Mouse (Mus musculus): ENCODE data around the gene Hist2h2be. TPM values are rescaled to one million over a fixed set of nuclear protein-coding genes. Genes with fewer than 3 reads are reported as not detected.

The Hist2h2be gene
- polyA plus RNA-seq, 1 experiment from 2014 or later, result 11.5 TPM

GRCm38 (mm10) chr3:96251787-96252186 is 30.9 kb downstream of the Hist2h2be start:
- H3K4me3 ChIP-seq (ENCODE audit: low read depth, low read length), result no peak overlapping the region
- H3K9ac ChIP-seq (replicated peaks; ENCODE audit: low read length), result no peak overlapping the region
- WGBS, result 82% methylated on average over 3 of the region's 3 CpGs
- no peak for ATAC-seq (replicated peaks; ENCODE audit: insufficient number of reproducible peaks, low FRiP score, low TSS enrichment, low read depth)
- no peaks in the 10 kb centered on the region for H3K9me3 ChIP-seq (replicated peaks; ENCODE audit: control insufficient read depth, low read length)
- H3K27ac ChIP-seq (replicated peaks; ENCODE audit: low read depth, low read length), result no peak overlapping the region
- no peaks in the 10 kb centered on the region for H3K4me1 ChIP-seq (ENCODE audit: control insufficient read depth, insufficient read depth, low read length)
- no peak overlapping the region for H3K4me2 ChIP-seq (ENCODE audit: low read depth, low read length)
- no peaks in the 10 kb centered on the region for H3K36me3 ChIP-seq (replicated peaks; ENCODE audit: control insufficient read depth, insufficient read depth, low read depth, low read length)
- no peaks in the 10 kb centered on the region for H3K27me3 ChIP-seq (ENCODE audit: control insufficient read depth, insufficient read depth, low read length)
- no peak for DNase-seq (ENCODE audit: low spot score)

DNA sequence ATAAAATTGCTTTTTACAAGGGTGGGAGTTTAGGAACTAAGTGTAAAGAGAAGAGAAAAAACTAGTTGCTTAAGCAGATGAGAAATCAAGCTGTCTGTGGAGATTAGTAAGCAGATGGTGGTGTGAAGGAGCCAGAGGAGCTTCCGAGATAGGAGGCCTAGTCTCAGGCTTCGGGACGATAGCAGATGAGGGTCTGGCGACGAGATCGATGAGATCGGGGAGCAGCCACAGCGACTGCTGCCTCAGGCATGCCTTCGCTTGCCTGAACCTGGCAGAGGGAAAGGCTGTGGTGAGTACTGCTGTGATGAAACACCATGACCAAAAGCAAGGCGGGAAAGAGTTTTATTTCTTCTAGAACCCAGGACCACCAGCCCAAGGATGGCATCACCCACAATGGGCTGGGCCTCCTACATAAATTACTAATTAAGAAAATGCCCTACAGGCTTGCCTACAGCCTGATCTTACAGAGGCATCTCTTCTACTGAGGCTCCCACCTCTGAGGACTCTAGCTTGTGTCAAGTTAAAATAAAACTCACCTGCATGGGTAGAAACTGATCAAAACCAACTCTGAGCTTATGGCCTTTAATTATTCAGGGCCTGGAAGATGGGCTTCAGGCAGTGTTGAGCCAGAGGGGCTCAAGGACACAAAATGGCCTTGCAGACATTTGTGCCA is 33.9 kb downstream of the Hist2h2be start:
- no peaks in the 10 kb centered on the region for H3K27me3 ChIP-seq (ENCODE audit: control insufficient read depth, insufficient read depth, low read length)
- H3K36me3 ChIP-seq (replicated peaks; ENCODE audit: control insufficient read depth, insufficient read depth, low read depth, low read length), result no peaks in the 10 kb centered on the region
- H3K9ac ChIP-seq (replicated peaks; ENCODE audit: low read length), result no peak overlapping the region
- no peaks in the 10 kb centered on the region for H3K9me3 ChIP-seq (replicated peaks; ENCODE audit: control insufficient read depth, low read length)
- ATAC-seq (replicated peaks; ENCODE audit: insufficient number of reproducible peaks, low FRiP score, low TSS enrichment, low read depth) (no peak), DNase-seq (ENCODE audit: low spot score) (peak; percentile 49)
- WGBS, result 55% methylated on average over 10 of the region's 10 CpGs
- no peak overlapping the region for H3K4me2 ChIP-seq (ENCODE audit: low read depth, low read length)
- H3K4me3 ChIP-seq (ENCODE audit: low read depth, low read length), result no peak overlapping the region
- no peak overlapping the region for H3K27ac ChIP-seq (replicated peaks; ENCODE audit: low read depth, low read length)
- H3K4me1 ChIP-seq (ENCODE audit: control insufficient read depth, insufficient read depth, low read length), result no peaks in the 10 kb centered on the region

GRCm38 (mm10) chr3:96255926-96256593 is 35.1 kb downstream of the Hist2h2be start:
- no peak for DNase-seq (ENCODE audit: low spot score)
- no peak for ATAC-seq (replicated peaks; ENCODE audit: insufficient number of reproducible peaks, low FRiP score, low TSS enrichment, low read depth)
- H3K27me3 ChIP-seq (ENCODE audit: control insufficient read depth, insufficient read depth, low read length), result no peaks in the 10 kb centered on the region
- H3K4me2 ChIP-seq (ENCODE audit: low read depth, low read length), result no peak overlapping the region
- WGBS, result 83% methylated on average over 5 of the region's 5 CpGs
- no peaks in the 10 kb centered on the region for H3K4me1 ChIP-seq (ENCODE audit: control insufficient read depth, insufficient read depth, low read length)
- no peak overlapping the region for H3K4me3 ChIP-seq (ENCODE audit: low read depth, low read length)
- no peak overlapping the region for H3K27ac ChIP-seq (replicated peaks; ENCODE audit: low read depth, low read length)
- H3K9me3 ChIP-seq (replicated peaks; ENCODE audit: control insufficient read depth, low read length), result no peaks in the 10 kb centered on the region
- no peak overlapping the region for H3K9ac ChIP-seq (replicated peaks; ENCODE audit: low read length)
- H3K36me3 ChIP-seq (replicated peaks; ENCODE audit: control insufficient read depth, insufficient read depth, low read depth, low read length), result no peaks in the 10 kb centered on the region

DNA sequence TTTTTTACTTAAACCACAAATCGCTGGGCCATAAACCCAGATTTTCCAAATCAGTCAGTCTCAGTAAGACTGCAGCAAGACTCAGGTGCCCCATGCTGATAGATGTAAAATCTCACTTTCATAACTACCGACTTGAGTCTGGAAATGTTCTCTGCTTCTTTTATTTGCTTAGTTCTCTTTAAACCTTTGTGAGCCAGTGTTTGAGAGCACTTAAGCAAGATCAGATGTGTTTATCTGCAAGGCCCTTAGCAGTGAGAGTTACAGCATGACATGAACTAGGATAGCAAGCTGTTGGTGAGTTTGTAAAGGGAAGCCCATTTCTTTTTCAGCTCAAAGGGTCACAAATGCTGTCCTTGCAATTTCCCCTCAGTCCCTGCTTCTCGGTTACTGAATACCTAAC is 36.3 kb downstream of the Hist2h2be start:
- H3K27ac ChIP-seq (replicated peaks; ENCODE audit: low read depth, low read length), result no peak overlapping the region
- WGBS, result 76% methylated on average over 3 of the region's 3 CpGs

DNA sequence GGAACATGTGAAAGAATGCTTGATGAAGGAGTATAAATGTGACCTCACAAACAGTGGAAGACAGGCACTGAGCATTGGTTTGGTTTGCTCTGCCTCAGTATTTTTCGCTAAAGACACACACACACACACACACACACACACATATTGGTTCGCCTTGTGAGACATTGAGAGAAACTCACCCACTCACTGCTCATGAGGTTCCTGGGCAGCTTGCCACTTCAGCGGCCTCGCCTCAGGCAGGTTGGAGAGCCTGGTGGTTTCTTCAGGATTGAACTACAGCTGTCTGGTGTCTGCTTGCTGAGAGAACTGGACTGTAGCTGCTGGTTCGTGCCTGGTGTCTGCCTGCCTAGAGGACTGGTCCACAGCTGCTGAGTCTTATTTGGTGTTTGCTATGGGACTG is 39.3 kb downstream of the Hist2h2be start:
- H3K4me2 ChIP-seq (ENCODE audit: low read depth, low read length), result no peak overlapping the region
- H3K27ac ChIP-seq (replicated peaks; ENCODE audit: low read depth, low read length), result no peak overlapping the region
- H3K9ac ChIP-seq (replicated peaks; ENCODE audit: low read length), result no peak overlapping the region
- H3K9me3 ChIP-seq (replicated peaks; ENCODE audit: control insufficient read depth, low read length), result no peaks in the 10 kb centered on the region
- H3K4me3 ChIP-seq (ENCODE audit: low read depth, low read length), result no peak overlapping the region
- DNase-seq (ENCODE audit: low spot score) (no peak), ATAC-seq (replicated peaks; ENCODE audit: insufficient number of reproducible peaks, low FRiP score, low TSS enrichment, low read depth) (no peak)
- H3K4me1 ChIP-seq (ENCODE audit: control insufficient read depth, insufficient read depth, low read length), result no peaks in the 10 kb centered on the region; the same call in 1 of the 2 replicates
- no peaks in the 10 kb centered on the region for H3K27me3 ChIP-seq (ENCODE audit: control insufficient read depth, insufficient read depth, low read length)
- no peaks in the 10 kb centered on the region for H3K36me3 ChIP-seq (replicated peaks; ENCODE audit: control insufficient read depth, insufficient read depth, low read depth, low read length)
- WGBS, result 84% methylated on average over 5 of the region's 5 CpGs

More for the DNA sequence above, 36.3 kb downstream of the Hist2h2be start:
- no peak for DNase-seq (ENCODE audit: low spot score)
- Histone ChIP-seq H3K27me3 (ENCODE audit: control insufficient read depth, insufficient read depth, low read length) (no peaks in the 10 kb centered on the region), H3K36me3 (replicated peaks; ENCODE audit: control insufficient read depth, insufficient read depth, low read depth, low read length) (no peaks in the 10 kb centered on the region), H3K4me2 (ENCODE audit: low read depth, low read length) (no peak overlapping the region), H3K4me1 (ENCODE audit: control insufficient read depth, insufficient read depth, low read length) (no peaks in the 10 kb centered on the region), H3K9me3 (replicated peaks; ENCODE audit: control insufficient read depth, low read length) (no peaks in the 10 kb centered on the region), H3K9ac (replicated peaks; ENCODE audit: low read length) (no peak overlapping the region), H3K4me3 (ENCODE audit: low read depth, low read length) (no peak overlapping the region)
- no peak for ATAC-seq (replicated peaks; ENCODE audit: insufficient number of reproducible peaks, low FRiP score, low TSS enrichment, low read depth)

DNA sequence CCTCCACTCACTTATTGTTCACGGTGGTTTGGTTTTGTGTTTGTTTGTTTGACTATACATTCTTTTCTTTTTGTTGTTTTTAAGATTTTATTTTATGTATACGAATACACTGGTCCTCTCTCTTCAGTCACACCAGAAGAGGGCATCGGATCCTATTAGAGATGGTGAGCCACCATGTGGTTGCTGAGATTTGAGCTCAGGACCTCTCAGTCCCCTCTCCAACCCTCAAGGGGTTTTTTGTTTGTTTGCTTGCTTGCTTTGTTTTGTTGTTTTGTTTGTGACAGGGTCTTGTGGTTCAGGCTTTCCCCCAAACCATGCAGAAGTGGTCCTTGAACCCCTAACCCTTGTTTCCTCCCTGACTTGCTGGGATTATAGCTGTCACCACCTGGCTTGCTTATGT is 40.7 kb downstream of the Hist2h2be start:
- no peak overlapping the region; the same call in 1 of the 2 replicates for H3K4me3 ChIP-seq (ENCODE audit: low read depth, low read length)
- DNase-seq (ENCODE audit: low spot score), result no peak
- H3K36me3 ChIP-seq (replicated peaks; ENCODE audit: control insufficient read depth, insufficient read depth, low read depth, low read length), result no peaks in the 10 kb centered on the region
- peak overlapping the region; percentile 80 for H3K9ac ChIP-seq (replicated peaks; ENCODE audit: low read length)
- 45% methylated on average over 3 of the region's 3 CpGs for WGBS
- H3K9me3 ChIP-seq (replicated peaks; ENCODE audit: control insufficient read depth, low read length), result no peaks in the 10 kb centered on the region
- no peaks in the 10 kb centered on the region for H3K27me3 ChIP-seq (ENCODE audit: control insufficient read depth, insufficient read depth, low read length)
- peak overlapping the region; percentile 98 for H3K27ac ChIP-seq (replicated peaks; ENCODE audit: low read depth, low read length)
- no peaks in the 10 kb centered on the region; the same call in 1 of the 2 replicates for H3K4me1 ChIP-seq (ENCODE audit: control insufficient read depth, insufficient read depth, low read length)
- H3K4me2 ChIP-seq (ENCODE audit: low read depth, low read length), result peak overlapping the region; percentile 89
- ATAC-seq (replicated peaks; ENCODE audit: insufficient number of reproducible peaks, low FRiP score, low TSS enrichment, low read depth), result no peak

DNA sequence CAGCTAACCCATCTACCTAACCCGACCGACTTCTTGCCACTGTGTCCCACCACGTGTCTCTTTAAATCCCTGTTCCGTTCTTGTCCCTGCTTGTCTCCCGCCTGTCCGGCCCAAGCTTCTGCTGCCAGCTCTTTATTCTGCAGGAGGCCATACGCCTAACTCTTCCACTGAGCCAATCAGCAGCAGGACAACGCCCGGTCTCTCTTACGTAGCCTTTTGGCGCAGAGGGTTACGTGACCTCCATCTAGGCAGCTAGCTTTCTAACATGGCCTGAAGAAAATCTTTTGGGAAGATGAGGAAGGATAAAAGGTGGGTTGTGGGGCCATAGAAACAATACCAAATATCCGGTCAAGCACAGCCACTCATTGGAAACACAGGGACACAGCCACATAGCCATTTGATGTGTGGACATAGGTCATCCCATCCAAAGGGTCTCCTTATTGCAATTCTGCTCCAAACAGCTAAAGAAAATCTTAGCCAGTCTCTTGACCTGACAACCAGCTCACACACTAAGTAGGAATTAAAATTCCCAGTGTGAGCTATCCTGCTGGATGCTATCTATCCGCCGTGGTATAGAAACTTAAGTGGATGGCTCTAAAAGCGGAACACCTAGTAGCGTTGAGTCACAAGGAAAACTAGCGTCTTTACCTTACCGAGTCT is 41.4 kb downstream of the Hist2h2be start:
- no peaks in the 10 kb centered on the region for H3K27me3 ChIP-seq (ENCODE audit: control insufficient read depth, insufficient read depth, low read length)
- no peaks in the 10 kb centered on the region for H3K9me3 ChIP-seq (replicated peaks; ENCODE audit: control insufficient read depth, low read length)
- peak overlapping the region; percentile 80 for H3K9ac ChIP-seq (replicated peaks; ENCODE audit: low read length)
- H3K4me1 ChIP-seq (ENCODE audit: control insufficient read depth, insufficient read depth, low read length), result no peaks in the 10 kb centered on the region; the same call in 1 of the 2 replicates
- under 1% methylated on average over 19 of the region's 19 CpGs for WGBS
- peak overlapping the region; percentile 98 for H3K27ac ChIP-seq (replicated peaks; ENCODE audit: low read depth, low read length)
- H3K36me3 ChIP-seq (replicated peaks; ENCODE audit: control insufficient read depth, insufficient read depth, low read depth, low read length), result no peaks in the 10 kb centered on the region
- H3K4me2 ChIP-seq (ENCODE audit: low read depth, low read length), result peak overlapping the region; percentile 89
- peak; percentile 82 for DNase-seq (ENCODE audit: low spot score)
- ATAC-seq (replicated peaks; ENCODE audit: insufficient number of reproducible peaks, low FRiP score, low TSS enrichment, low read depth), result peak; percentile 77
- H3K4me3 ChIP-seq (ENCODE audit: low read depth, low read length), result peak overlapping the region; percentile 55

Measured in embryonic facial prominence, embryonic 11.5 days (tissue).